Mouse (Mus musculus) heart, embryonic 14.5 days (tissue): ENCODE results near the gene Angpt4. TPM values are rescaled to one million over a fixed set of nuclear protein-coding genes. Genes with fewer than 3 reads are reported as not detected.

Source experiments
- ATAC-seq: fragments of 200-750 bp; cut with Nextera tagmentation; 2 replicates; pipeline ENCODE4 v1.8.0; 2017; ENCODE audit warnings: low read depth, moderate TSS enrichment; ENCODE audit not compliant: insufficient number of reproducible peaks, insufficient read depth, low FRiP score
- H3K27ac ChIP-seq, 2 experiments: fragments of 200-500 bp in 1 of 2; fragments of 300-500 bp in 1 of 2; sonication (generic) in 1 of 2; replicated peaks in 1 of 2; 2 replicates each; pipeline ENCODE4 v1.5.1; 2012 to 2014; ENCODE audit warnings: low read depth in 2 of 2, low read length in 2 of 2, control low read depth in 1 of 2, mild to moderate bottlenecking in 1 of 2, mixed read lengths in 1 of 2; ENCODE audit not compliant: control insufficient read depth in 1 of 2, insufficient read depth in 1 of 2
- H3K27me3 ChIP-seq: fragments of 300-500 bp; sonication (generic); 2 replicates; pipeline ENCODE4 v1.6.1; 2014; ENCODE audit warnings: mild to moderate bottlenecking, low read length, control low read depth; ENCODE audit not compliant: control insufficient read depth, insufficient read depth
- H3K36me3 ChIP-seq: fragments of 300-500 bp; sonication (generic); 2 replicates; pipeline ENCODE4 v1.6.1; 2014; ENCODE audit warnings: mild to moderate bottlenecking, control low read depth, low read length, mixed read lengths; ENCODE audit not compliant: control insufficient read depth, insufficient read depth
- H3K4me1 ChIP-seq, 2 experiments: fragments of 200-500 bp in 1 of 2; fragments of 300-500 bp in 1 of 2; sonication (generic) in 1 of 2; 2 replicates each; pipeline ENCODE4 v1.6.1; 2012 to 2014; ENCODE audit warnings: low read length in 2 of 2, control low read depth in 1 of 2, mixed read lengths in 1 of 2; ENCODE audit not compliant: control insufficient read depth in 2 of 2, insufficient read depth in 2 of 2
- H3K4me2 ChIP-seq: fragments of 300-500 bp; sonication (generic); 2 replicates; pipeline ENCODE4 v1.6.1; 2014; ENCODE audit warnings: mild to moderate bottlenecking, low read length
- H3K4me3 ChIP-seq, 2 experiments: fragments of 200-500 bp in 1 of 2; fragments of 300-500 bp in 1 of 2; sonication (generic) in 1 of 2; 2 replicates each; pipeline ENCODE4 v1.5.1; 2012 to 2014; ENCODE audit warnings: low read length in 2 of 2, mild to moderate bottlenecking in 2 of 2, control low read depth in 1 of 2, low read depth in 1 of 2, moderate library complexity in 1 of 2; ENCODE audit not compliant: control insufficient read depth in 1 of 2, insufficient read depth in 1 of 2
- H3K9ac ChIP-seq: fragments of 300-500 bp; sonication (generic); 2 replicates; pipeline ENCODE4 v1.6.1; 2014; ENCODE audit warnings: mild to moderate bottlenecking, low read length
- H3K9me3 ChIP-seq: fragments of 300-500 bp; sonication (generic); 2 replicates; pipeline ENCODE4 v1.6.1; 2016; ENCODE audit warnings: low read length, control low read depth; ENCODE audit not compliant: control insufficient read depth
- WGBS: fragments of 180-500 bp; shearing (Covaris S2); extraction: QIAGEN DNeasy Blood & Tissue Kit; methylation state at CpG from one replicate; pipeline ENCODE4 v1.1.7; 2014; 5-methylcytosine and 5-hydroxymethylcytosine counted together
- polyA plus RNA-seq: library from polyadenylated mRNA; unstranded; fragments of >200 nt; fragmentation: Nextera tagmentation; extraction: Ambion mirVana; gene quantifications from 2 replicates; pipeline ENCODE4 v1.2.1, GENCODE M21; 2014

Gene Angpt4
- polyA plus RNA-seq, 1 experiment from 2014 or later, result 0.32 TPM

DNA sequence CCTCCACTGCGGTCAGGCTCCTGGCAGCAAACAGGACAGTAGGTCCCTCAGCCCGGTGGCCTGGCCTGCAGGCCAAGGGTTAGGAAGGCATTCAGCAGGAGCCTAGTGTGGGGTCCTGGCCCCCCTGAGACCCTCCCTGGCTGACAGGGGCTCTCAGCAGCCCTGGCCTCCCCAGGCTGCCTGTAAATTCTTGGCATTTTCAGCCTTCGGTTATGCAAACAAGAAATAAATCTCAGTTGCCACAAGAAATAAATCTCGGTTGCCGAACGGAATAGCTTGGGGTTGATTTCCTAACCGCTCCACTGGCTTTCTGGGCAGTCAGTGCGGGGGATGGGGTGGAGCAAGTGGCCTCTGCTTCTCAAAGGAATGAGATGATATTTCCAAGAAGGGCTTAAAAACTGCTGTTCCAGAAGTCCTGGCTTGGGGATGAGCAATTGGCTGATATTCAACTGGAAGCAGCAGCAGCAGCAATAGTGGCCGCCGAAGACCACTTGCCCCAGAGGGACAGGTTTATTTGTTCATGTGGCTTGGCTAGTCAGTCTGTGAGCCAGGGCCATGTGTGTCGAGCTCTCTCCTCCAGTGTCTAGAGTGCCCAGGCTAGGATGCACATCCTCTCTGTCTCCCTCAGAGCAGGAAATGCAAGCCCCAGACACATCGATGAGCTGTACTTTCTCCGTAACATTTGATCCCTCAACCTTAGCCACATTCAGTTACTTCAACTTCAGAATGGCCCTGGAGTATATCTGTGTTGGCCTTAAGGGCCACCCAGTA is 5.2 kb downstream of the Angpt4 start:
- H3K4me1 ChIP-seq, result peaks cover 7 to 9% of the 10 kb centered on the region in 2 experiments
- WGBS, result 73% methylated on average over 13 of the region's 13 CpGs
- no peak overlapping the region for H3K4me3 ChIP-seq
- ATAC-seq, result no peak
- no peak overlapping the region for H3K27ac ChIP-seq
- no peaks in the 10 kb centered on the region for H3K9me3 ChIP-seq
- peaks cover 3% of the 10 kb centered on the region; the same call in 1 of the 2 replicates for H3K27me3 ChIP-seq
- no peak overlapping the region for H3K9ac ChIP-seq
- no peak overlapping the region for H3K4me2 ChIP-seq
- no peaks in the 10 kb centered on the region for H3K36me3 ChIP-seq

DNA sequence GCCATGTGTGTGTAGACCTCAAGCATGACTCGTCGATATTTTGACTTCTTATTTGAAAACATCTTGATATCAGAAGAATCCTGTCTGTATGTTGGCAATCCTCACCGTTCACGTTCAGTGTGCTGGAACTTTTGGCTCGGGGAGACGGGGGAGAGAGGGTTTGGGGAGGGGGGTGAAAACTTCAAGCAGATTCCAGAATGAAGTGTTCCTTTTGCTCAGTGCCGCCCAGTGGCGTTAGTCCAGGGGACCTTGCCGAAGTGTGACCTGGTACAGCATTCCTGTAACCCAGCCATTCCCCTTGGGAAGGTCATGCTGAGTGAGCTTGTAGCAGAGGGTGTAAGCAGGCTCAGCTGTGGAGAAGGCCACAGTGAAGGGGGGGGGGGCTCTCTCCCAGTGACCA is 8.1 kb downstream of the Angpt4 start:
- ATAC-seq, result peak; percentile 39; the same call in 1 of the 2 replicates
- no peak overlapping the region for H3K9ac ChIP-seq
- H3K36me3 ChIP-seq, result no peaks in the 10 kb centered on the region
- WGBS, result 30% methylated on average over 9 of the region's 9 CpGs
- no peak overlapping the region for H3K27ac ChIP-seq
- H3K4me3 ChIP-seq, result no peak overlapping the region
- peaks cover 3 to 7% of the 10 kb centered on the region in 2 experiments; a peak in 1 of 4 replicates for H3K4me1 ChIP-seq
- H3K27me3 ChIP-seq, result peaks cover 3% of the 10 kb centered on the region; the same call in 1 of the 2 replicates
- no peak overlapping the region for H3K4me2 ChIP-seq
- H3K9me3 ChIP-seq, result no peaks in the 10 kb centered on the region

DNA sequence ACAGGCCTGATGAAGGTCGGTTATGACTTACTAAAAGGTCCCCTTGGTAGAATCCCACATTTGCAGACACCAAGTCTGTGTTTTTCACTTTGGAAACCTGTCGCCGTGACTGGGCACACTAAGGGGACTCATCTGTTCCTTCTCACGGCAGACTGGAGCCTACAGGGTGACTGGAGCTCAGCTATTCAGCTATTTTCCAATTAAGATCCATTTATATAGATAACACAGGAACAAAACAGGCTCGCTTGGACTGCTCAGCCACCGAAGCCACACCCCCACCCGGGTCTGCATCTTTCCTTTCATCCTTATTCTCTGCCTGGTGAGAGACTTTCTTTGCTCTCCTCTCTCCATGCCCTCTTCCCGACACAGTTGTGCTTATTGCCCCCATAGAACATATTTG is 10.1 kb downstream of the Angpt4 start:
- Histone ChIP-seq H3K4me3 (no peak overlapping the region), H3K9ac (no peak overlapping the region), H3K27ac (no peak overlapping the region), H3K4me1 (peaks cover 9 to 10% of the 10 kb centered on the region in 2 experiments; a peak in 1 of 4 replicates), H3K4me2 (no peak overlapping the region), H3K9me3 (no peaks in the 10 kb centered on the region), H3K27me3 (no peaks in the 10 kb centered on the region), H3K36me3 (no peaks in the 10 kb centered on the region)
- ATAC-seq, result no peak
- 68% methylated on average over 8 of the region's 8 CpGs for WGBS

DNA sequence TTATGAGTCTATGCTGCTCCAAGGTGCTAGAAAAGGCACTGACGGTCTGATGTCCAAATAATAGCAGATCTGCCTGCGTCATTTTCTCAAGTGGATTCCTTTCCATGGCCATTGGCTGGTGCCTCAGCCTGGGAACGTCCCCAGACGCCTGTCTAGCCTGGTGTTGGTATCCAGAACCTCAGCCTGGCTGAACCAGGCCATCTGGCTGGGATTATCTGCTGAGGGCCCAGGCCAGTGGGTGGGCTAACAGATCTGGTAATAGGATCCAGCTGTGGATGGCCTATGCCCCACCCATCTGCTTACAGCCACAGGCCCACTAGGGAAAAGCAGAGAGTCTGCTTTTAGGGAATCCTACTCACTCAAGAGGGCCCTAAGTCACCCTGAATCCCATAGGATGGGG is 10.6 kb downstream of the Angpt4 start:
- Histone ChIP-seq H3K4me2 (no peak overlapping the region), H3K36me3 (no peaks in the 10 kb centered on the region), H3K9ac (no peak overlapping the region), H3K9me3 (no peaks in the 10 kb centered on the region), H3K4me1 (peaks cover 9 to 10% of the 10 kb centered on the region in 2 experiments; a peak in 1 of 4 replicates), H3K4me3 (no peak overlapping the region), H3K27me3 (no peaks in the 10 kb centered on the region), H3K27ac (no peak overlapping the region)
- ATAC-seq, result no peak
- WGBS, result 45% methylated on average over 4 of the region's 4 CpGs

DNA sequence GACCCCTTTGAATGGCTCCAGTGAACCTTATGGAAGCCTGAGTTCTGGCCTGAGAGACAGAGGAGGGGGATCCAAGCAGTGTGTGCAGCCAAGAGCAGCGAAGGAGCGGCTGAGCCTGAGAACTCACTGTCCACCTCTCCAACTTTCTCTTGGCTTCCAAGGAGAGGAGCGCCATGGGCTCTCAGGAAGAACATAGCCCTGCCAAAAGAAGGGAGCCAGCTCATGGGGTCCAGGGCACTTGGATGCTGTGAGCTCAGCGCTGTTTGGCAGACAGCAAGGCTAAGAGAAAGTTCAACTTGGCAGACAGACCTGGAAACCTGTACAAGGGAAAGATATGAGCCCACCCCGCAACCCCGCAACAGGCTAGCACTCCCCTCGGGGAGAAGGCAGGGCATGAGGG is 13.3 kb downstream of the Angpt4 start:
- peaks cover 6 to 8% of the 10 kb centered on the region in 2 experiments; a peak in 1 of 4 replicates for H3K4me1 ChIP-seq
- no peak for ATAC-seq
- no peaks in the 10 kb centered on the region for H3K36me3 ChIP-seq
- no peaks in the 10 kb centered on the region for H3K27me3 ChIP-seq
- no peak overlapping the region for H3K9ac ChIP-seq
- WGBS, result 80% methylated on average over 7 of the region's 7 CpGs
- H3K4me2 ChIP-seq, result no peak overlapping the region
- no peak overlapping the region for H3K4me3 ChIP-seq
- H3K27ac ChIP-seq, result no peak overlapping the region
- H3K9me3 ChIP-seq, result no peaks in the 10 kb centered on the region

DNA sequence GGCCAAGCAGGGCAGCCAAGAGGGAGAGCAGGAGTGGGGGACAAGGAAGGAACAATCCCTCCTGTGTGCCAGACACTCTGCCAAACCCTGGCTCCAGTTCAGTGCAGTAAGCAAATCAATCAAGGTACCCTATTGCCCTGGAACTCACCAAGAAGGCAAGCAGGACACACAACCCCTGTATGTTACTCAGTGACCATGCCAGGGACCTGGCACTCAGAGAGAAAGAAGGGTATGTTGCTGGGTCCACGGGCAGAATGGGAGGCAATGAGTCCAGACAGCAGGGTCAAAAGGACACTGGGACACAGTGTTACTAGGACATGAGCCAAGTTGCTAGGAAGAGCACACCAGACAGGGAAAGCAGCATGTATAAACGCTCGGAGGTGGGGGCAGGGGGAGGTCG is 14.7 kb downstream of the Angpt4 start:
- no peak overlapping the region for H3K27ac ChIP-seq
- H3K4me2 ChIP-seq, result no peak overlapping the region
- no peaks in the 10 kb centered on the region for H3K9me3 ChIP-seq
- H3K27me3 ChIP-seq, result no peaks in the 10 kb centered on the region
- WGBS, result 40% methylated on average over 4 of the region's 4 CpGs
- no peak overlapping the region for H3K4me3 ChIP-seq
- ATAC-seq, result no peak
- H3K36me3 ChIP-seq, result no peaks in the 10 kb centered on the region
- H3K9ac ChIP-seq, result no peak overlapping the region
- peaks cover 4 to 6% of the 10 kb centered on the region in 2 experiments; a peak in 1 of 4 replicates for H3K4me1 ChIP-seq

DNA sequence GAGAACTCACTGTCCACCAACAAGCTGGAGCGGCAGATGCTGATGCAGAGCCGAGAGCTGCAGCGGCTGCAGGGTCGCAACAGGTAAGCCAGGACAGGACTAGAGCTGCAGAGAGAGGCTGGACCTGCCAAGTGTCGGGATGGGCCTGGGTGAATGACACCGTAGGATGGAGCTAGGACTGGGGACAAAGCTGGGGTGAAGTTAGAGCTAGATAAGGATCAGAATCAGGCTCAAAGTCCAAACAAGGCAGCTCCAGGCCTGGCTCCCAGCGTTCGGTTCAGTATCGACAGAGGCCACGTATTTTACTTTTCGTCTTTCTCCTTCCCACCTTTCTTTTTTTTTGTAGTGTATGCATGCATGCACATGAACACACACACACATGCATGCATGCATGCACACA is 16.1 kb downstream of the Angpt4 start:
- Histone ChIP-seq H3K36me3 (no peaks in the 10 kb centered on the region), H3K9me3 (no peaks in the 10 kb centered on the region), H3K27ac (no peak overlapping the region), H3K9ac (no peak overlapping the region), H3K4me1 (peaks cover 4 to 6% of the 10 kb centered on the region in 2 experiments; a peak in 1 of 4 replicates), H3K4me3 (no peak overlapping the region), H3K4me2 (no peak overlapping the region), H3K27me3 (no peaks in the 10 kb centered on the region)
- 85% methylated on average over 11 of the region's 11 CpGs for WGBS
- no peak for ATAC-seq
